Mouse (Mus musculus): ENCODE data around the gene Haao. TPM values are rescaled to one million over a fixed set of nuclear protein-coding genes. Genes with fewer than 3 reads are reported as not detected.

Gene Haao
- polyA plus RNA-seq, 1 experiment from 2014 or later, result not detected

- H3K27me3 ChIP-seq, result no peaks in the 10 kb centered on the region
- ATAC-seq (no peak), DNase-seq (ENCODE audit: low read depth, low spot score) (no peak)
- in situ Hi-C loops (cut with MboI; ENCODE audit: low pct_unique_long_range_greater_than_20kb), result no loop called here
- POLR2A ChIA-PET, result no interaction called here
- no peak for TF ChIP-seq CTCF (IDR thresholded peaks at IDR 0.05)
- CTCF ChIA-PET, result no interaction called here
Observed at GRCm38 (mm10) chr17:83839132-83839531, 8.6 kb downstream of the Haao start.

GRCm38 (mm10) chr17:83837659-83838190 lies 10.0 kb downstream of the Haao start:
- in situ Hi-C loops (cut with MboI; ENCODE audit: low pct_unique_long_range_greater_than_20kb), result no loop called here
- ATAC-seq (no peak), DNase-seq (ENCODE audit: low read depth, low spot score) (no peak)
- no peaks in the 10 kb centered on the region for H3K27me3 ChIP-seq
- ChIA-PET CTCF (interaction anchor here (1.0 to 1.1 kb wide), 2 partner anchors 24 to 32 kb away, joined by 3 read pairs; no protein-coding TSS in a partner anchor), POLR2A (no interaction called here)
- no peak for TF ChIP-seq CTCF (IDR thresholded peaks at IDR 0.05)

- H3K27me3 ChIP-seq, result no peaks in the 10 kb centered on the region
- no peak for TF ChIP-seq CTCF (IDR thresholded peaks at IDR 0.05)
- ChIA-PET CTCF (no interaction called here), POLR2A (no interaction called here)
- DNase-seq (ENCODE audit: low read depth, low spot score), result no peak
- no peak for ATAC-seq
- in situ Hi-C loops (cut with MboI; ENCODE audit: low pct_unique_long_range_greater_than_20kb), result no loop called here
Observed at GRCm38 (mm10) chr17:83836048-83836447, 11.7 kb downstream of the Haao start.

- in situ Hi-C loops (cut with MboI; ENCODE audit: low pct_unique_long_range_greater_than_20kb), result no loop called here
- no peaks in the 10 kb centered on the region for H3K27me3 ChIP-seq
- CTCF ChIA-PET, result interaction anchor here (2.2 kb wide), 1 partner anchor 15 kb away, joined by 7 read pairs; no protein-coding TSS in a partner anchor
- POLR2A ChIA-PET, result no interaction called here
- no peak for TF ChIP-seq CTCF (IDR thresholded peaks at IDR 0.05)
- ATAC-seq (no peak), DNase-seq (ENCODE audit: low read depth, low spot score) (no peak)
Observed at GRCm38 (mm10) chr17:83834120-83834519, 13.6 kb downstream of the Haao start.

GRCm38 (mm10) chr17:83830616-83831292 lies 17.0 kb downstream of the Haao start:
- H3K27me3 ChIP-seq, result no peaks in the 10 kb centered on the region
- in situ Hi-C loops (cut with MboI; ENCODE audit: low pct_unique_long_range_greater_than_20kb), result no loop called here
- TF ChIP-seq CTCF (IDR thresholded peaks at IDR 0.05), result no peak
- ChIA-PET POLR2A (interaction anchor here (0.5 kb wide), 1 partner anchor 734 kb away, joined by 3 read pairs; no protein-coding TSS in a partner anchor), CTCF (interaction anchor here (1.0 to 1.2 kb wide), 3 partner anchors 8 to 19 kb away, joined by 3 to 4 read pairs (median 4); no protein-coding TSS in a partner anchor)
- ATAC-seq, result no peak
- no peak for DNase-seq (ENCODE audit: low read depth, low spot score)

GRCm38 (mm10) chr17:83829356-83829755 lies 18.4 kb downstream of the Haao start:
- ATAC-seq, result no peak
- no peak for TF ChIP-seq CTCF (IDR thresholded peaks at IDR 0.05)

GRCm38 (mm10) chr17:83823835-83824234 lies 23.9 kb downstream of the Haao start:
- H3K27me3 ChIP-seq, result no peaks in the 10 kb centered on the region
- ATAC-seq (no peak), DNase-seq (ENCODE audit: low read depth, low spot score) (no peak)
- TF ChIP-seq CTCF (IDR thresholded peaks at IDR 0.05), result no peak
- CTCF ChIA-PET, result no interaction called here
- POLR2A ChIA-PET, result no interaction called here
- in situ Hi-C loops (cut with MboI; ENCODE audit: low pct_unique_long_range_greater_than_20kb), result loop anchor here (25.0 kb wide), 1 partner anchor 787 kb away; no protein-coding TSS in a partner anchor

More at GRCm38 (mm10) chr17:83829356-83829755, 18.4 kb downstream of the Haao start:
- POLR2A ChIA-PET, result no interaction called here
- DNase-seq (ENCODE audit: low read depth, low spot score), result no peak
- CTCF ChIA-PET, result no interaction called here
- in situ Hi-C loops (cut with MboI; ENCODE audit: low pct_unique_long_range_greater_than_20kb), result no loop called here
- H3K27me3 ChIP-seq, result no peaks in the 10 kb centered on the region

- ATAC-seq (no peak), DNase-seq (ENCODE audit: low read depth, low spot score) (no peak)
- H3K27me3 ChIP-seq, result no peaks in the 10 kb centered on the region
- no peak for TF ChIP-seq CTCF (IDR thresholded peaks at IDR 0.05)
- CTCF ChIA-PET, result no interaction called here
- in situ Hi-C loops (cut with MboI; ENCODE audit: low pct_unique_long_range_greater_than_20kb), result loop anchor here (25.0 kb wide), 1 partner anchor 785 kb away; no protein-coding TSS in a partner anchor
- POLR2A ChIA-PET, result no interaction called here
Observed at GRCm38 (mm10) chr17:83821876-83822275, 25.9 kb downstream of the Haao start.

GRCm38 (mm10) chr17:83820701-83821100 lies 27.1 kb downstream of the Haao start:
- no peaks in the 10 kb centered on the region for H3K27me3 ChIP-seq
- ChIA-PET POLR2A (no interaction called here), CTCF (interaction anchor here (1.2 to 1.5 kb wide), 3 partner anchors 8 to 28 kb away, joined by 3 to 5 read pairs (median 4); no protein-coding TSS in a partner anchor)
- no peak for ATAC-seq
- TF ChIP-seq CTCF (IDR thresholded peaks at IDR 0.05), result no peak
- in situ Hi-C loops (cut with MboI; ENCODE audit: low pct_unique_long_range_greater_than_20kb), result loop anchor here (25.0 kb wide), 1 partner anchor 783 kb away; no protein-coding TSS in a partner anchor
- no peak for DNase-seq (ENCODE audit: low read depth, low spot score)

GRCm38 (mm10) chr17:83819503-83819902 lies 28.3 kb downstream of the Haao start:
- in situ Hi-C loops (cut with MboI; ENCODE audit: low pct_unique_long_range_greater_than_20kb), result loop anchor here (25.0 kb wide), 1 partner anchor 782 kb away; no protein-coding TSS in a partner anchor
- no peak for DNase-seq (ENCODE audit: low read depth, low spot score)
- POLR2A ChIA-PET, result no interaction called here
- ATAC-seq, result no peak
- CTCF ChIA-PET, result interaction anchor here (1.4 kb wide), 1 partner anchor 9 kb away, joined by 5 read pairs; no protein-coding TSS in a partner anchor
- no peaks in the 10 kb centered on the region for H3K27me3 ChIP-seq
- no peak for TF ChIP-seq CTCF (IDR thresholded peaks at IDR 0.05)

- ChIA-PET CTCF (interaction anchor here (1.4 kb wide), 1 partner anchor 9 kb away, joined by 5 read pairs; no protein-coding TSS in a partner anchor), POLR2A (no interaction called here)
- no peak for TF ChIP-seq CTCF (IDR thresholded peaks at IDR 0.05)
- ATAC-seq, result peak; percentile 89
- no peaks in the 10 kb centered on the region for H3K27me3 ChIP-seq
- in situ Hi-C loops (cut with MboI; ENCODE audit: low pct_unique_long_range_greater_than_20kb), result loop anchor here (25.0 kb wide), 1 partner anchor 780 kb away; no protein-coding TSS in a partner anchor
- DNase-seq (ENCODE audit: low read depth, low spot score), result peak; percentile 25
Observed at GRCm38 (mm10) chr17:83816996-83817395, 30.8 kb downstream of the Haao start.

Measured in Patski (cell line).